Mouse (Mus musculus) lung, embryonic 15.5 days (tissue): ENCODE results near the gene Pola1. TPM values are rescaled to one million over a fixed set of nuclear protein-coding genes. Genes with fewer than 3 reads are reported as not detected.

ENCODE experiments used
- ATAC-seq: fragments of 200-750 bp; cut with Nextera tagmentation; 2 replicates; pipeline ENCODE4 v1.8.0; 2017; ENCODE audit warnings: moderate number of reproducible peaks, borderline replicate concordance; ENCODE audit not compliant: low FRiP score, low TSS enrichment; ENCODE audit errors: extremely low read depth
- H3K27ac ChIP-seq: fragments of 300-500 bp; sonication (generic); 2 replicates; pipeline ENCODE4 v1.5.1; 2015; ENCODE audit warnings: moderate library complexity, mild to moderate bottlenecking, inconsistent platforms
- H3K27me3 ChIP-seq: fragments of 300-500 bp; sonication (generic); 2 replicates; pipeline ENCODE4 v1.6.1; 2015; ENCODE audit warnings: inconsistent platforms
- H3K36me3 ChIP-seq: fragments of 300-500 bp; sonication (generic); 2 replicates; pipeline ENCODE4 v1.6.1; 2015; ENCODE audit warnings: inconsistent platforms
- H3K4me1 ChIP-seq: fragments of 300-500 bp; sonication (generic); 2 replicates; pipeline ENCODE4 v1.6.1; 2015; ENCODE audit warnings: inconsistent platforms
- H3K4me2 ChIP-seq: fragments of 300-500 bp; sonication (generic); 2 replicates; pipeline ENCODE4 v1.6.1; 2015; ENCODE audit warnings: inconsistent platforms, mild to moderate bottlenecking, moderate library complexity
- H3K4me3 ChIP-seq: fragments of 300-500 bp; sonication (generic); 2 replicates; pipeline ENCODE4 v1.5.1; 2015; ENCODE audit warnings: mild to moderate bottlenecking, inconsistent platforms
- H3K9ac ChIP-seq: fragments of 300-500 bp; sonication (generic); 2 replicates; pipeline ENCODE4 v1.6.1; 2015; ENCODE audit warnings: inconsistent platforms
- H3K9me3 ChIP-seq: fragments of 300-500 bp; sonication (generic); 2 replicates; pipeline ENCODE4 v1.6.1; 2016; ENCODE audit warnings: inconsistent platforms
- WGBS: fragments of 180-500 bp; shearing (Covaris S2); methylation state at CpG from one replicate; pipeline ENCODE4 v1.1.7; 2015; 5-methylcytosine and 5-hydroxymethylcytosine counted together
- polyA plus RNA-seq: library from polyadenylated mRNA; unstranded; fragments of >200 nt; fragmentation: Nextera tagmentation; extraction: Ambion mirVana; gene quantifications from 2 replicates; pipeline ENCODE4 v1.2.1, GENCODE M21; 2015

Gene Pola1
- 22.1 and 24.7 TPM in 2 replicates for polyA plus RNA-seq

- no peaks in the 10 kb centered on the region for H3K36me3 ChIP-seq
- peak; percentile 99 for ATAC-seq
- peak within 1 kb of the TSS; percentile 59 for H3K4me2 ChIP-seq
- H3K9ac ChIP-seq = peak within 1 kb of the TSS; percentile 53
- H3K4me1 ChIP-seq = no peaks in the 10 kb centered on the region
- no peaks in the 10 kb centered on the region for H3K9me3 ChIP-seq
- WGBS = 18% methylated on average over 53 of the region's 53 CpGs
- H3K27ac ChIP-seq = peak within 1 kb of the TSS; percentile 47
- no peaks in the 10 kb centered on the region for H3K27me3 ChIP-seq
- H3K4me3 ChIP-seq = peak within 1 kb of the TSS; percentile 56
Observed at GRCm38 (mm10) chrX:93631657-93632449, at the start of gene Pola1. Gene Pola1, minus strand, starts transcription at chrX:93632155.

DNA sequence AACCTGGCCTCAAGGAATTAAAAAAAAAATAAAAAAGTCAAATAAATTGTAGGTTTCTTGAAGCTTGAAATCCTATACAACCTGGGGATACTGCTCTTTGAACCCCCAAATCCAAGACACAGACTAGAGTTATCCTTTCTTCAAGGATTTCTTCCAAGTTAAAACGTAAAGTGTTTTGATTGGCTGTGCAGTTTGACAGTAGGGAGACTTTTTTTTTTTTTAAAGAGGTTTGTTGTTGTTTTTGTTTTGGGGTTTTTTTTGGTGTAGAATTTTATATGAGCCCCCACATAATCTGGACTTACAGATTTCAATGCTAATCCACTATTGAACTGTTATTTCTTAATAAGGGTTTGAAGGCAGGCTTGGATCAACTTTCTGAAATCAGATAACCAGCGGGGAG lies 44.3 kb upstream of the Pola1 start:
- H3K9ac ChIP-seq = no peak overlapping the region
- H3K9me3 ChIP-seq = no peaks in the 10 kb centered on the region
- no peaks in the 10 kb centered on the region for H3K36me3 ChIP-seq
- H3K4me1 ChIP-seq = no peaks in the 10 kb centered on the region
- H3K27me3 ChIP-seq = peaks cover 4% of the 10 kb centered on the region; the same call in 1 of the 2 replicates
- WGBS = 56% methylated on average over 2 of the region's 2 CpGs
- H3K27ac ChIP-seq = no peak overlapping the region
- no peak overlapping the region for H3K4me2 ChIP-seq
- no peak overlapping the region for H3K4me3 ChIP-seq
- no peak for ATAC-seq

- Histone ChIP-seq H3K4me3 (peak overlapping the region; percentile 26), H3K9ac (no peak overlapping the region), H3K4me1 (no peaks in the 10 kb centered on the region), H3K27ac (no peak overlapping the region), H3K4me2 (peak overlapping the region; percentile 56), H3K9me3 (no peaks in the 10 kb centered on the region), H3K36me3 (no peaks in the 10 kb centered on the region), H3K27me3 (peaks cover 7% of the 10 kb centered on the region; the same call in 1 of the 2 replicates)
- WGBS = 17% methylated on average over 19 of the region's 19 CpGs
- ATAC-seq = peak; percentile 99
Observed at GRCm38 (mm10) chrX:93674836-93675795, 43.2 kb upstream of the Pola1 start.

DNA sequence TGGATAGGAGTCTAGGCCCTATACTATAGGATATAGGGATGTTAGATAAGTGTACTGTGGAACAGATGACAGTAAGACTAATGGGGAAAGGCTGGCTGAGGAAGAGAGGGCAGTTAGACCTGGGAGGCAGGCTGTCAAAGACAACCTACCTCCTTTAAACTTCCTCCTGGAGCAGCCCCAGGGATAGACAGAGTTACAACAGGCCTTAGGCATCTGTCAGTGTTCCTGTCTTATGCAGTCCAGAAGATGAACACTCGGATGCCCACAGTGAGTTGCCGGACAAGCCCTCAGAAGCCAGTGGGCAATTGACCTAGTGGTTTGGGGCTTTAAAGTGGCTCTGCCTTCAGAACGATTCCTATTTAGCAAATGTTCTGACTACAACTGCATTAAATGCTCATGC lies 42.5 kb upstream of the Pola1 start:
- WGBS = 29% methylated on average over 3 of the region's 3 CpGs
- ATAC-seq = no peak
- H3K9me3 ChIP-seq = no peaks in the 10 kb centered on the region
- H3K27me3 ChIP-seq = peaks cover 7% of the 10 kb centered on the region; the same call in 1 of the 2 replicates
- no peaks in the 10 kb centered on the region for H3K4me1 ChIP-seq
- no peak overlapping the region for H3K27ac ChIP-seq
- H3K9ac ChIP-seq = no peak overlapping the region
- no peak overlapping the region for H3K4me3 ChIP-seq
- H3K36me3 ChIP-seq = no peaks in the 10 kb centered on the region
- peak overlapping the region; percentile 56 for H3K4me2 ChIP-seq

- Histone ChIP-seq H3K27ac (no peak overlapping the region), H3K4me2 (no peak overlapping the region), H3K9me3 (no peaks in the 10 kb centered on the region), H3K4me1 (no peaks in the 10 kb centered on the region), H3K27me3 (no peaks in the 10 kb centered on the region), H3K36me3 (no peaks in the 10 kb centered on the region), H3K4me3 (no peak overlapping the region), H3K9ac (no peak overlapping the region)
- 55% methylated on average over 4 of the region's 4 CpGs for WGBS
- ATAC-seq = no peak
Observed at GRCm38 (mm10) chrX:93664787-93665186, 32.8 kb upstream of the Pola1 start.

GRCm38 (mm10) chrX:93663919-93664586 lies 32.1 kb upstream of the Pola1 start:
- no peaks in the 10 kb centered on the region for H3K27me3 ChIP-seq
- no peaks in the 10 kb centered on the region for H3K9me3 ChIP-seq
- H3K4me1 ChIP-seq = no peaks in the 10 kb centered on the region
- H3K27ac ChIP-seq = no peak overlapping the region
- H3K9ac ChIP-seq = no peak overlapping the region
- 77% methylated on average over 5 of the region's 5 CpGs for WGBS
- no peak overlapping the region for H3K4me2 ChIP-seq
- H3K36me3 ChIP-seq = no peaks in the 10 kb centered on the region
- H3K4me3 ChIP-seq = no peak overlapping the region
- ATAC-seq = no peak

GRCm38 (mm10) chrX:93655153-93655552 lies 23.2 kb upstream of the Pola1 start:
- no peaks in the 10 kb centered on the region for H3K9me3 ChIP-seq

GRCm38 (mm10) chrX:93654218-93655002 lies 22.5 kb upstream of the Pola1 start, which contains the start of gene Pcyt1b:
Gene Pcyt1b, plus strand, starts transcription at chrX:93654863.
- Histone ChIP-seq H3K4me1 (no peaks in the 10 kb centered on the region), H3K27me3 (no peaks in the 10 kb centered on the region), H3K36me3 (no peaks in the 10 kb centered on the region), H3K27ac (no peak within 1 kb of the TSS), H3K9me3 (no peaks in the 10 kb centered on the region), H3K4me3 (no peak within 1 kb of the TSS), H3K4me2 (no peak within 1 kb of the TSS), H3K9ac (no peak within 1 kb of the TSS)
- ATAC-seq = no peak
- 20% methylated on average over 3 of the region's 3 CpGs for WGBS

More at GRCm38 (mm10) chrX:93655153-93655552, 23.2 kb upstream of the Pola1 start:
- Histone ChIP-seq H3K4me1 (no peaks in the 10 kb centered on the region), H3K4me2 (no peak overlapping the region), H3K4me3 (no peak overlapping the region), H3K27ac (no peak overlapping the region), H3K27me3 (no peaks in the 10 kb centered on the region), H3K36me3 (no peaks in the 10 kb centered on the region), H3K9ac (no peak overlapping the region)
- WGBS = 78% methylated on average over 5 of the region's 5 CpGs
- ATAC-seq = no peak

DNA sequence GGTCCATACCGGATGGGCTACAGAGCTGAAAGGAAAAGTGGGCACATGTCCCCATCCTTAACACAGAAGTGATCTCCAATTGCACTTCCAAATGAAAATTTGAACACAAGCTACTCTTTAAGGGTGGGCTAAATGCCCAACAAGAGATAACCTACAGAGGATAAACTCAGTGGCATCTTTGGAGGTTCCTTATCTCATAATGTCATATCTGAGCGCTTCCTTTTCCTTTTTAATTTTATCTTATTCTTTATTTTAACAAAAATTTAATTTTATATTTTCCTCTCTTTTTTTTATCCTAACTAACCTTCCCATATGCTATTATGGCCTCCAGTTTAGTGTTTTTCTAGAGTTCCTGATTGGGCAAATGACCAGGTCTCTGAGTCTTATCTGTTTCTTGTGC lies 18.8 kb upstream of the Pola1 start:
- Histone ChIP-seq H3K4me2 (no peak overlapping the region), H3K9ac (no peak overlapping the region), H3K36me3 (no peaks in the 10 kb centered on the region), H3K27ac (no peak overlapping the region), H3K4me3 (no peak overlapping the region), H3K27me3 (no peaks in the 10 kb centered on the region), H3K9me3 (no peaks in the 10 kb centered on the region), H3K4me1 (no peaks in the 10 kb centered on the region)
- WGBS = 82% methylated on average over 2 of the region's 2 CpGs
- no peak for ATAC-seq

GRCm38 (mm10) chrX:93644022-93644421 lies 12.1 kb upstream of the Pola1 start:
- Histone ChIP-seq H3K4me3 (no peak overlapping the region), H3K9me3 (no peaks in the 10 kb centered on the region), H3K27ac (no peak overlapping the region), H3K4me2 (no peak overlapping the region), H3K4me1 (no peaks in the 10 kb centered on the region), H3K9ac (no peak overlapping the region), H3K27me3 (no peaks in the 10 kb centered on the region), H3K36me3 (no peaks in the 10 kb centered on the region)
- ATAC-seq = no peak

GRCm38 (mm10) chrX:93643600-93643999 lies 11.6 kb upstream of the Pola1 start:
- no peaks in the 10 kb centered on the region for H3K27me3 ChIP-seq
- H3K9me3 ChIP-seq = no peaks in the 10 kb centered on the region
- H3K9ac ChIP-seq = no peak overlapping the region
- no peak overlapping the region for H3K27ac ChIP-seq
- no peaks in the 10 kb centered on the region for H3K4me1 ChIP-seq
- H3K4me2 ChIP-seq = no peak overlapping the region
- 82% methylated on average over 3 of the region's 3 CpGs for WGBS
- no peaks in the 10 kb centered on the region for H3K36me3 ChIP-seq
- no peak for ATAC-seq
- H3K4me3 ChIP-seq = no peak overlapping the region
